Mouse (Mus musculus): ENCODE measurements around the gene F3.
"Not testable (repeated sequence)": the region's sequence is repeated elsewhere in the genome, so short reads cannot be mapped to it uniquely, and the experiment has no call there.

The F3 gene

GRCm38 (mm10) chr3:121737901-121738300, 14.6 kb downstream of the F3 start:
- DNase-seq (ENCODE audit: low read depth, low spot score), result no peak

- peak; percentile 53 for DNase-seq (ENCODE audit: low read depth, low spot score)
Observed at GRCm38 (mm10) chr3:121738742-121739342, 15.5 kb downstream of the F3 start.

GRCm38 (mm10) chr3:121739489-121740213, 16.3 kb downstream of the F3 start:
- DNase-seq (ENCODE audit: low read depth, low spot score), result no peak

GRCm38 (mm10) chr3:121741186-121741848, 18.0 kb downstream of the F3 start:
- DNase-seq (ENCODE audit: low read depth, low spot score), result peak; percentile 68

- DNase-seq (ENCODE audit: low read depth, low spot score), result not testable (repeated sequence)
Observed at GRCm38 (mm10) chr3:121754319-121755090, 31.2 kb downstream of the F3 start.

- DNase-seq (ENCODE audit: low read depth, low spot score), result no peak
Observed at GRCm38 (mm10) chr3:121755152-121755551, 31.8 kb downstream of the F3 start.

- no peak for DNase-seq (ENCODE audit: low read depth, low spot score)
Observed at GRCm38 (mm10) chr3:121758373-121758772, 35.0 kb downstream of the F3 start.

GRCm38 (mm10) chr3:121762056-121762852, 38.9 kb downstream of the F3 start:
- peak; percentile 60 for DNase-seq (ENCODE audit: low read depth, low spot score)

GRCm38 (mm10) chr3:121766048-121766447, 42.7 kb downstream of the F3 start:
- no peak for DNase-seq (ENCODE audit: low read depth, low spot score)

GRCm38 (mm10) chr3:121766818-121767217, 43.5 kb downstream of the F3 start:
- no peak for DNase-seq (ENCODE audit: low read depth, low spot score)

GRCm38 (mm10) chr3:121768770-121769169, 45.4 kb downstream of the F3 start:
- peak; percentile 39 for DNase-seq (ENCODE audit: low read depth, low spot score)

- not testable (repeated sequence) for DNase-seq (ENCODE audit: low read depth, low spot score)
Observed at GRCm38 (mm10) chr3:121773336-121773735, 50.0 kb downstream of the F3 start.

- peak; percentile 72 for DNase-seq (ENCODE audit: low read depth, low spot score)
Observed at GRCm38 (mm10) chr3:121777943-121778342, 54.6 kb downstream of the F3 start.

- DNase-seq (ENCODE audit: low read depth, low spot score), result no peak
Observed at GRCm38 (mm10) chr3:121783020-121783419, 59.7 kb downstream of the F3 start.
